In genomic region chr2:70262565-70263082, GRCm38 (mm10) we compare ENCODE assay signal across 7 mouse cellular contexts.
DNase-seq lines count a peak whose midpoint lies in the region; ATAC-seq lines count a peak whose summit lies in the region.

No protein-coding gene starts in this region.

- intact Hi-C loops in left cerebral cortex, postnatal 25 days (cut with DNase I): no loop called here

- H3K4me3 ChIP-seq in limb, embryonic 11.5 days (ENCODE audit: low read depth, low read length): no peak overlapping the region
- no peak overlapping the region for H3K4me3 ChIP-seq in limb, embryonic 10.5 days
- H3K4me3 ChIP-seq in forebrain, embryonic 13.5 days: no peak overlapping the region

- 0 out of 2 replicates have a peak, but pooled peaks cover 5% of the 10 kb centered on the region for H3K4me1 ChIP-seq in limb, embryonic 11.5 days (ENCODE audit: control insufficient read depth, insufficient read depth, low read length)
- peaks cover 12% of the 10 kb centered on the region for H3K4me1 ChIP-seq in limb, embryonic 10.5 days
- H3K4me1 ChIP-seq in forebrain, embryonic 13.5 days: peaks cover 32% of the 10 kb centered on the region

- peak; percentile 35 for DNase-seq in limb, embryonic 11.5 days (ENCODE audit: low spot score)
- no peak for DNase-seq in limb, embryonic 10.5 days (ENCODE audit: low spot score)
- peak; percentile 46 to 82 for DNase-seq in left cerebral cortex, postnatal 25 days (ENCODE audit: low spot score in 2 of 2)
- peak; percentile 36 for DNase-seq in right cerebral cortex, postnatal 25 days
- DNase-seq in spleen, postnatal 36 days (ENCODE audit: low spot score in 2 of 2): no peak
- DNase-seq in T-cell, adult 2 months (ENCODE audit: low spot score): no peak

- H3K36me3 ChIP-seq in limb, embryonic 11.5 days (ENCODE audit: control insufficient read depth, insufficient read depth, low read length): no peaks in the 10 kb centered on the region
- H3K36me3 ChIP-seq in limb, embryonic 10.5 days: no peaks in the 10 kb centered on the region
- no peaks in the 10 kb centered on the region for H3K36me3 ChIP-seq in forebrain, embryonic 13.5 days (ENCODE audit: poor library complexity, severe bottlenecking)

- 19% methylated on average over 9 of the region's 9 CpGs for WGBS in limb, embryonic 11.5 days
- 16% methylated on average over 9 of the region's 9 CpGs for WGBS in limb, embryonic 10.5 days
- 65% methylated on average over 9 of the region's 9 CpGs for WGBS in forebrain, embryonic 13.5 days

- H3K4me2 ChIP-seq in limb, embryonic 11.5 days (ENCODE audit: low read depth, severe bottlenecking): no peak overlapping the region
- no peak overlapping the region for H3K4me2 ChIP-seq in forebrain, embryonic 13.5 days

- no peaks in the 10 kb centered on the region for H3K9me3 ChIP-seq in limb, embryonic 11.5 days (ENCODE audit: control insufficient read depth, low read length)
- H3K9me3 ChIP-seq in limb, embryonic 10.5 days (replicated peaks): no peaks in the 10 kb centered on the region
- no peaks in the 10 kb centered on the region for H3K9me3 ChIP-seq in forebrain, embryonic 13.5 days (replicated peaks)

- no peaks in the 10 kb centered on the region for H3K27me3 ChIP-seq in limb, embryonic 11.5 days (ENCODE audit: control insufficient read depth, insufficient read depth, low read length)
- H3K27me3 ChIP-seq in limb, embryonic 10.5 days (ENCODE audit: low read depth, poor library complexity, severe bottlenecking): no peaks in the 10 kb centered on the region
- 0 out of 2 replicates have a peak, but pooled peaks cover 2% of the 10 kb centered on the region for H3K27me3 ChIP-seq in forebrain, embryonic 13.5 days

- no peak overlapping the region for H3K9ac ChIP-seq in limb, embryonic 11.5 days (ENCODE audit: low read length)
- H3K9ac ChIP-seq in forebrain, embryonic 13.5 days: no peak overlapping the region

- no peak for ATAC-seq in limb, embryonic 11.5 days (ENCODE audit: insufficient number of reproducible peaks, low FRiP score, low TSS enrichment, low read depth)
- ATAC-seq in forebrain, embryonic 13.5 days: 0 out of 2 replicates have a peak, but pooled peaks have one; percentile 33

- no peak overlapping the region for H3K27ac ChIP-seq in limb, embryonic 11.5 days (replicated peaks; ENCODE audit: low read depth, low read length)
- H3K27ac ChIP-seq in limb, embryonic 10.5 days: no peak overlapping the region
- peak overlapping the region; percentile 3; the same call in 1 of the 2 replicates for H3K27ac ChIP-seq in forebrain, embryonic 13.5 days

Comparison
In these comparisons a context has a peak if more than half of its experiments do, and no peak if none do; other contexts are left out.
1. DNase-seq: peak in limb, embryonic 11.5 days (single experiment), left cerebral cortex, postnatal 25 days (2 of 2) and right cerebral cortex, postnatal 25 days (single experiment); none in limb, embryonic 10.5 days (single experiment), spleen, postnatal 36 days (0 of 2) and T-cell, adult 2 months (single experiment).